Mouse (Mus musculus): Measurements from ENCODE around the gene Ascc1. TPM values are rescaled to one million over a fixed set of nuclear protein-coding genes. Genes with fewer than 3 reads are reported as not detected.

The Ascc1 gene
- polyA plus RNA-seq, 1 experiment: 25.4 TPM

DNA sequence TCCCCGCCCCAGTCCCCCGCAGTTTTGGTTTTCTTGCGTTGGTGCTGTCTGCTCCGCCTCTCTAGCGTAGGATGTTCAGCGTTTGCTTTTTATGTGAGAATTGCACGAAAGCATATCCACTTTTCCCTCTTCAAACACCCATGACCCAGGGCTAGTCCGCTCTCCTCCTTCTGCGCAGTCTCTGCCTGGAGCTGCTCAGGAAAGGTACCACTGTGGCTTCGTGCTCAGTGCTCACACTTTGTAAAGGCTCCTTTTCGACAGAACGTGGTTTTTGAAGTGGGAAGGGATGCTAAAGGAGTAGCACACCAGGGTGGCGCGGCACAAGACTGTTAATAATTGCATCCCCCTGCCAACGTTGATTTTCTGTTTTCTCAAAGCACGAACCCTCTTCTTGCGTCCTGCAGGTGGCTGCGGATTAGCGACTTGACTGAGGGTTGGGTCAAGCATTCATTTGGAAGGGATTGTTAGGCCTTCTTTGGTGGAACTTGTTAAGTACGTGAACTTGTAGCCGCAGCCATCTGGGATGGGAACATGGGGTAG, 678 bp downstream of the Ascc1 start:
- DNase-seq: no peak
- Histone ChIP-seq H3K27me3 (ENCODE audit: control insufficient read depth, insufficient read depth, low read length) (no peaks in the 10 kb centered on the region), H3K4me1 (ENCODE audit: control insufficient read depth, insufficient read depth, low read length) (peaks cover 7% of the 10 kb centered on the region; the same call in 1 of the 2 replicates), H3K4me3 (replicated peaks; ENCODE audit: insufficient read depth, low read depth, low read length) (peak overlapping the region; percentile 78), H3K27ac (ENCODE audit: insufficient read depth, low read length) (peak overlapping the region; percentile 85)
- WGBS: under 1% methylated on average over 21 of the region's 21 CpGs
- TF ChIP-seq CTCF (IDR thresholded peaks at IDR 0.05; ENCODE audit: borderline replicate concordance, insufficient read depth, low read depth, low read length): 0 out of 2 replicates have a peak, but pooled peaks have one; percentile 12
- peak; percentile 49 for TF ChIP-seq POLR2A (IDR thresholded peaks at IDR 0.05; ENCODE audit: borderline replicate concordance, insufficient read depth, low read length)

DNA sequence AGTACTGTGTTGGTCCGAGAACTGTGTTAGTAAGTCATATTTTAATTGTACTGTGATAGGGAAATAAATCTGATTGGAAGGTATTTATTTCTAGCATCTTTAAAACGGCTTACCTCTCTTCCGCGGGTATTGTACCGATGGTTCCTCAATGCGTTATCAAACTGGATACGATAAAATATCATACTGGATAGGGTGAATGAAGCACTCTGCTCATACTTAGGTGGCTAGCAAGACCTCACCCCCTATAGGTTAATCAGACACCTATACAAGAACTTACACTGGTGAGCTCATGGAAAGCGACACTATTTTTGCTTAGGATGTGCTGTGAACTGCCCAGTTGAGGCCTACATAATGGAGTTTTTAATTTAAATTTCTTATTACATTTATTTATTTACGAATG, 1.2 kb downstream of the Ascc1 start:
- peak overlapping the region; percentile 78 for H3K4me3 ChIP-seq (replicated peaks; ENCODE audit: insufficient read depth, low read depth, low read length)
- TF ChIP-seq POLR2A (IDR thresholded peaks at IDR 0.05; ENCODE audit: borderline replicate concordance, insufficient read depth, low read length) (no peak), CTCF (IDR thresholded peaks at IDR 0.05; ENCODE audit: borderline replicate concordance, insufficient read depth, low read depth, low read length) (no peak)
- DNase-seq: no peak
- 68% methylated on average over 9 of the region's 9 CpGs for WGBS
- H3K4me1 ChIP-seq (ENCODE audit: control insufficient read depth, insufficient read depth, low read length): peaks cover 7% of the 10 kb centered on the region; the same call in 1 of the 2 replicates
- peak overlapping the region; percentile 85 for H3K27ac ChIP-seq (ENCODE audit: insufficient read depth, low read length)
- H3K27me3 ChIP-seq (ENCODE audit: control insufficient read depth, insufficient read depth, low read length): no peaks in the 10 kb centered on the region

DNA sequence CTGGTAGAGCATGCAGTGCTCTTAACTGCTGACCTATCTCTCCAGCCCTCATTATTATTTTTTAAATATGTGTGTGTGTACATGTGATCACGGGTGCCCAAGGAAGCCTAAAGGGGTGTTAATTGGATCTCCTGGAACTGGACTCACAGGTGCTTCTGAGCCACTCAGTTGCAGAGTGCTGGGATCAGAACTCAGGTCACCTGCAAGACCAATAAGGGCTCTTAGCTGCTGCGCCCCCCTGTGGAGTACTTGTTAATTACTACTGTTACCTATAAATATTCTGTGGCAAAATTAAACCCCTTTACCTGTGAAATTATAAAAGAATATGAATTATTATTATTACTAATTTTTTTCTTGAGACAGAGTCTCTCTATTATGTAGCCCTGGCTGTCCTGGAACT, 2.7 kb downstream of the Ascc1 start:
- peaks cover 7% of the 10 kb centered on the region; the same call in 1 of the 2 replicates for H3K4me1 ChIP-seq (ENCODE audit: control insufficient read depth, insufficient read depth, low read length)
- TF ChIP-seq POLR2A (IDR thresholded peaks at IDR 0.05; ENCODE audit: borderline replicate concordance, insufficient read depth, low read length): no peak
- TF ChIP-seq CTCF (IDR thresholded peaks at IDR 0.05; ENCODE audit: borderline replicate concordance, insufficient read depth, low read depth, low read length): peak; percentile 16; the same call in 1 of the 2 replicates
- H3K27ac ChIP-seq (ENCODE audit: insufficient read depth, low read length): no peak overlapping the region
- no peak overlapping the region for H3K4me3 ChIP-seq (replicated peaks; ENCODE audit: insufficient read depth, low read depth, low read length)
- no peaks in the 10 kb centered on the region for H3K27me3 ChIP-seq (ENCODE audit: control insufficient read depth, insufficient read depth, low read length)
- WGBS: 62% methylated on average over 2 of the region's 2 CpGs
- DNase-seq: peak in 1 of 2 experiments; percentile 26

DNA sequence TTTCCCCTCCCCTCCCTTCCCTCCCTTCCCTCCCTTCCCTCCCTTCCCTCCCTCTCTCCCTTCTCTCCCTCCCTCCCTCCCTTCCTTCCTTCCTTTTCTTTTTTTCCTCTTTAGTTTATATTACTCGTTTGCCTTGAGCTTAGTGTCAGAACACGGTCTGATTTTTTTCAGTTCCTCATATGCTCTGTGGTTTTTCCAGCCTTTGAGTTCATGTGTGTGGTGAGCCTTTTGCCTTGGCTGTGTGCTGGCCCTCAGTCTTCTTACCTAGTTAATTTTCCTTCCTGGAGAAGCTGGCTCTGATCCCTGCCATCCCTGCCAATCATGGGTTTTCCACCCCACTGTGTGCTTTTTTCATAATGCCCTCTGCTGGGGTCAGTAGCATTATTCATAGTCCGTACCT, 6.5 kb downstream of the Ascc1 start:
- Histone ChIP-seq H3K4me1 (ENCODE audit: control insufficient read depth, insufficient read depth, low read length) (no peaks in the 10 kb centered on the region), H3K27ac (ENCODE audit: insufficient read depth, low read length) (no peak overlapping the region), H3K27me3 (ENCODE audit: control insufficient read depth, insufficient read depth, low read length) (no peaks in the 10 kb centered on the region), H3K4me3 (replicated peaks; ENCODE audit: insufficient read depth, low read depth, low read length) (no peak overlapping the region)
- no peak for DNase-seq
- WGBS: 72% methylated on average over 3 of the region's 3 CpGs
- TF ChIP-seq POLR2A (IDR thresholded peaks at IDR 0.05; ENCODE audit: borderline replicate concordance, insufficient read depth, low read length): no peak
- TF ChIP-seq CTCF (IDR thresholded peaks at IDR 0.05; ENCODE audit: borderline replicate concordance, insufficient read depth, low read depth, low read length): no peak

DNA sequence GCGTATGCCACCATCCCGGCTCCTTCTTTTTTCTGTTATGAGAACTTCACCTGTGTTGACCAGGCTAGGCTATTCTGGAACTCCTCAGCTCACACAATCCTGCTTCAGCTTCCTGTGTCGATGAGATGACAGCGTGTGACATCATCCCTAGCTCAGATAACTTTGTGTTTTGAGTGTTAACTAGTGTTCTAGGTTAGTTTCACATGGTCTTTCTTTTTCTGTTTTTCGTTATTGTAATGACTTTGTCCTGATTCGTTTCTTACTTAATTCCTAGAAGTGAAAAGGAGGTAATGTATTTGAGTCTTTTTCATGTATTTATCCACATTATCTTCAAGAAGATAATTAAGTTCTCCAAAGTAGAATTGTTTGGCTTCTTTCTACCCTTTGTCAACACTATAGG, 13.6 kb downstream of the Ascc1 start:
- no peak for DNase-seq
- Histone ChIP-seq H3K27me3 (ENCODE audit: control insufficient read depth, insufficient read depth, low read length) (no peaks in the 10 kb centered on the region), H3K4me1 (ENCODE audit: control insufficient read depth, insufficient read depth, low read length) (no peaks in the 10 kb centered on the region), H3K27ac (ENCODE audit: insufficient read depth, low read length) (no peak overlapping the region), H3K4me3 (replicated peaks; ENCODE audit: insufficient read depth, low read depth, low read length) (no peak overlapping the region)
- TF ChIP-seq CTCF (IDR thresholded peaks at IDR 0.05; ENCODE audit: borderline replicate concordance, insufficient read depth, low read depth, low read length) (no peak), POLR2A (IDR thresholded peaks at IDR 0.05; ENCODE audit: borderline replicate concordance, insufficient read depth, low read length) (no peak)
- 97% methylated on average over 6 of the region's 6 CpGs for WGBS

DNA sequence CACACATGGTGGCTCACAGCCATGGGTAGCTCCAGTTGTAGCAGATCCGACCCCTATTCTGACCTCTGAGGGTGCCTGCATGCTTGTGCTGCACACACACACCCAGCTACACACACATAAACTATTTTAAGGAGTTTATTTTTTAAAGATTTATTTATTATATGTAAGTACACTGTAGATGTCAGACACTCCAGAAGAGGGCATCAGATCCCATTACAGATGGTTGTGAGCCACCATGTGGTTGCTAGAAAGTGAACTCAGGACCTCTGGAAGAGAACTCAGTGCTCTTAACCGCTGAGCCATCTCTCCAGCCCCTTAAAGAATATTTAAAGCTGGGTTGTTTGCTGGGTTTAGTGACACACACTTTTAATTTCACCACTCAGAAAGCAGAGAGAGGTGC, 16.7 kb downstream of the Ascc1 start:
- no peak for DNase-seq
- Histone ChIP-seq H3K27ac (ENCODE audit: insufficient read depth, low read length) (no peak overlapping the region), H3K27me3 (ENCODE audit: control insufficient read depth, insufficient read depth, low read length) (no peaks in the 10 kb centered on the region), H3K4me3 (replicated peaks; ENCODE audit: insufficient read depth, low read depth, low read length) (no peak overlapping the region), H3K4me1 (ENCODE audit: control insufficient read depth, insufficient read depth, low read length) (no peaks in the 10 kb centered on the region)
- no peak for TF ChIP-seq POLR2A (IDR thresholded peaks at IDR 0.05; ENCODE audit: borderline replicate concordance, insufficient read depth, low read length)
- TF ChIP-seq CTCF (IDR thresholded peaks at IDR 0.05; ENCODE audit: borderline replicate concordance, insufficient read depth, low read depth, low read length): no peak
- WGBS: 72% methylated on average over 2 of the region's 2 CpGs

DNA sequence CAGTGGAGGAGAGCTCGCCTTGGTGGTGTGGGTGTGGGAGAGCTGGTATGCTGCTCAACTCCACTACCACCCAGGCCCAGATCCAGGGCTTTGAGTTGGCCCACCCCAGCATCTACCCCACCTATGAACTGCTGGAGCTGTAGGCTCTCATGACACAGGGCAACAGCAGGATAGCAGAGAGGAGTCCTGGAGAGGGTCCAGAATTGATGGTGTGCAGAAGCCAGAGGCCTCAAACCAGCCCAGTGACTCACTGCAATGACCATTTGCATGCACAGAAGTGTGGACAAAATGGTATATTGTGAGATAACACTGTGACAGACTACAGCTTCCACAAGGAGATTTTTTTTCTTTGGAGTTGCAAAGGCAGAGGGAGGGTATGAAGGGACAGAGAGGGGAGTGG, 21.1 kb downstream of the Ascc1 start:
- Histone ChIP-seq H3K4me3 (replicated peaks; ENCODE audit: insufficient read depth, low read depth, low read length) (no peak overlapping the region), H3K4me1 (ENCODE audit: control insufficient read depth, insufficient read depth, low read length) (no peaks in the 10 kb centered on the region), H3K27ac (ENCODE audit: insufficient read depth, low read length) (no peak overlapping the region), H3K27me3 (ENCODE audit: control insufficient read depth, insufficient read depth, low read length) (no peaks in the 10 kb centered on the region)
- WGBS: 88% methylated on average over 1 of the region's 1 CpGs
- no peak for DNase-seq
- TF ChIP-seq CTCF (IDR thresholded peaks at IDR 0.05; ENCODE audit: borderline replicate concordance, insufficient read depth, low read depth, low read length): no peak
- no peak for TF ChIP-seq POLR2A (IDR thresholded peaks at IDR 0.05; ENCODE audit: borderline replicate concordance, insufficient read depth, low read length)

DNA sequence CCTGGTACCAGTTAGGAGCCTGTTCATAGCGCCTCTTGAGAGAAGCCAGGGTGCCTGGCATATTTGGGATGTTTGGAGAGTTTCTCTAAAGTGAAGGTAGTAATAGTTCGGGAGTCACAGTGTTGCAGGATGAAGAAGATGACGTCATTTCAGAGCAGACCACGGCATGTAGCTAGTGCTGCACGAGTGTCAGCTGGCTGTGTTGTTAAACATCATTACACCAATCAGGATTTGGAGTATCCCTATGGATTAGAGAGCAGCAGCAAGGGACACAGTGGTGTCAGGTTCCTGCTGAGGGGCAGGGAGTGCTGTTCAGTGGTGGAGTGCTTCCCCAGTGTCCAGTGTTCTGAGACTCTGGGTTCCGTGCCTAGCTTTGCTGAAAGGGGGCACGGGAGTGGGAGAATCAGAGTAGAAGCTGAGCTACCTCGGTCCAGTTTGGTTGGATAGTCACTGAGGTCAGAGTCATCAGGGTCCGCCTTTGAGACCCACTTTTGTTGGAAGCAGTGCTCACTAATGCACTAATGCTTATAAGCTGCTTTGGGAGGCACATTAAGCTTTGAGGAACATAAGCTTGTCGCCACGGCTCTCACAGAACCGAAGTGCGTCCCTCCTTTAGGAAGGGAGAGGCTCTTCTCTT, 24.3 kb downstream of the Ascc1 start:
- Histone ChIP-seq H3K4me3 (replicated peaks; ENCODE audit: insufficient read depth, low read depth, low read length) (no peak overlapping the region), H3K27ac (ENCODE audit: insufficient read depth, low read length) (no peak overlapping the region), H3K27me3 (ENCODE audit: control insufficient read depth, insufficient read depth, low read length) (no peaks in the 10 kb centered on the region), H3K4me1 (ENCODE audit: control insufficient read depth, insufficient read depth, low read length) (no peaks in the 10 kb centered on the region)
- no peak for DNase-seq
- no peak for TF ChIP-seq CTCF (IDR thresholded peaks at IDR 0.05; ENCODE audit: borderline replicate concordance, insufficient read depth, low read depth, low read length)
- no peak for TF ChIP-seq POLR2A (IDR thresholded peaks at IDR 0.05; ENCODE audit: borderline replicate concordance, insufficient read depth, low read length)
- whole genome bisulfite sequencing: 86% methylated on average over 13 of the region's 13 CpGs
